Mouse (Mus musculus) hindlimb bud, embryonic 11.5 days (tissue): Measurements from ENCODE around the gene Cadps.

Source experiments
- DNase-seq: peaks from one replicate; pipeline ENCODE4 v3.0.0-alpha.2; 2012; ENCODE audit warnings: low read depth, low spot score; ENCODE audit errors: extremely low spot score

The Cadps gene

GRCm38 (mm10) chr14:12529961-12530542 lies 292.8 kb downstream of the Cadps start:
- DNase-seq: peak; percentile 58

- no peak for DNase-seq
Observed at GRCm38 (mm10) chr14:12527296-12527695, 295.6 kb downstream of the Cadps start.

- DNase-seq: no peak
Observed at GRCm38 (mm10) chr14:12507018-12507417, 315.9 kb downstream of the Cadps start.

GRCm38 (mm10) chr14:12504191-12504947 lies 318.5 kb downstream of the Cadps start:
- no peak for DNase-seq

GRCm38 (mm10) chr14:12462206-12462605 lies 360.7 kb downstream of the Cadps start:
- DNase-seq: no peak

GRCm38 (mm10) chr14:12459700-12460099 lies 363.2 kb downstream of the Cadps start:
- no peak for DNase-seq

- no peak for DNase-seq
Observed at GRCm38 (mm10) chr14:12455064-12455591, 367.8 kb downstream of the Cadps start.

- DNase-seq: no peak
Observed at GRCm38 (mm10) chr14:12450807-12451206, 372.1 kb downstream of the Cadps start.

GRCm38 (mm10) chr14:12448883-12449282 lies 374.0 kb downstream of the Cadps start:
- DNase-seq: no peak

- DNase-seq: no peak
Observed at GRCm38 (mm10) chr14:12441019-12441418, 381.9 kb downstream of the Cadps start.

- no peak for DNase-seq
Observed at GRCm38 (mm10) chr14:12437976-12438375, 384.9 kb downstream of the Cadps start.

GRCm38 (mm10) chr14:12437422-12437821 lies 385.5 kb downstream of the Cadps start:
- DNase-seq: no peak

- no peak for DNase-seq
Observed at GRCm38 (mm10) chr14:12436903-12437368, 385.9 kb downstream of the Cadps start.

GRCm38 (mm10) chr14:12428021-12428654 lies 394.7 kb downstream of the Cadps start:
- DNase-seq: no peak

- DNase-seq: no peak
Observed at GRCm38 (mm10) chr14:12425311-12425710, 397.6 kb downstream of the Cadps start.

GRCm38 (mm10) chr14:12410276-12410675 lies 412.6 kb downstream of the Cadps start:
- DNase-seq: no peak

- no peak for DNase-seq
Observed at GRCm38 (mm10) chr14:12409811-12410210, 413.1 kb downstream of the Cadps start.

- no peak for DNase-seq
Observed at GRCm38 (mm10) chr14:12406588-12406987, 416.3 kb downstream of the Cadps start.

GRCm38 (mm10) chr14:12405201-12405600 lies 417.7 kb downstream of the Cadps start:
- DNase-seq: no peak

GRCm38 (mm10) chr14:12404724-12405123 lies 418.2 kb downstream of the Cadps start:
- no peak for DNase-seq

- DNase-seq: no peak
Observed at GRCm38 (mm10) chr14:12404052-12404451, 418.8 kb downstream of the Cadps start.

GRCm38 (mm10) chr14:12400116-12400515 lies 422.8 kb downstream of the Cadps start:
- DNase-seq: no peak
